In genomic region chrX:161753514-161753913, GRCm38 (mm10) we compare ENCODE assay signal across 34 mouse cellular contexts. TPM values are rescaled to one million over a fixed set of nuclear protein-coding genes. Genes with fewer than 3 reads are reported as not detected.
"Had no signal": no experiment of that assay in that cellular context is flagged by ENCODE, and none has a peak within 500 bp of the region (broad histone marks: within the 10 kb centered on the region; RNA-seq: fewer than 3 reads in every experiment).

No protein-coding gene starts in this region.

- H3K9ac ChIP-seq: heart, embryonic 12.5 days; heart, embryonic 13.5 days; heart, embryonic 15.5 days; hindbrain, embryonic 12.5 days; hindbrain, embryonic 13.5 days; hindbrain, embryonic 14.5 days; hindbrain, embryonic 15.5 days; intestine, embryonic 15.5 days; kidney, embryonic 15.5 days had no signal

- H3K36me3 ChIP-seq: heart, embryonic 12.5 days; heart, embryonic 13.5 days; heart, embryonic 15.5 days; hindbrain, embryonic 10.5 days; hindbrain, embryonic 12.5 days; hindbrain, embryonic 13.5 days; hindbrain, embryonic 15.5 days; intestine, embryonic 15.5 days; kidney, embryonic 15.5 days had no signal

- H3K27me3 ChIP-seq: heart, embryonic 12.5 days; heart, embryonic 15.5 days; intestine, embryonic 15.5 days had no signal

- H3K4me1 ChIP-seq: heart, embryonic 12.5 days; heart, embryonic 13.5 days; heart, embryonic 15.5 days; hindbrain, embryonic 10.5 days; hindbrain, embryonic 12.5 days; hindbrain, embryonic 13.5 days; hindbrain, embryonic 15.5 days; intestine, embryonic 15.5 days; kidney, embryonic 15.5 days had no signal

- H3K4me3 ChIP-seq: heart, embryonic 12.5 days; heart, embryonic 13.5 days; heart, embryonic 15.5 days; hindbrain, embryonic 10.5 days; hindbrain, embryonic 12.5 days; hindbrain, embryonic 13.5 days; hindbrain, embryonic 15.5 days; intestine, embryonic 15.5 days; kidney, embryonic 15.5 days; layer of hippocampus, adult 2 months had no signal

- H3K27ac ChIP-seq: heart, embryonic 13.5 days; heart, embryonic 15.5 days; hindbrain, embryonic 10.5 days; hindbrain, embryonic 12.5 days; hindbrain, embryonic 13.5 days; hindbrain, embryonic 14.5 days; hindbrain, embryonic 15.5 days; hindbrain, postnatal 0 days; intestine, embryonic 15.5 days; kidney, embryonic 15.5 days; kidney, postnatal 0 days; layer of hippocampus, adult 2 months had no signal

- H3K9me3 ChIP-seq: heart, embryonic 12.5 days; heart, embryonic 13.5 days; heart, embryonic 15.5 days; hindbrain, embryonic 10.5 days; hindbrain, embryonic 12.5 days; hindbrain, embryonic 13.5 days; hindbrain, embryonic 15.5 days; intestine, embryonic 15.5 days; kidney, embryonic 15.5 days had no signal

- DNase-seq: heart, postnatal 10 days; heart, postnatal 14 days; heart, postnatal 36 days; heart, postnatal 4 days; kidney, adult 11 months; kidney, adult 18-20 months; kidney, adult 2 months; kidney, adult 8-10 months; kidney, adult 9 months; kidney, postnatal 10 days; kidney, postnatal 14 days; kidney, postnatal 25 days; kidney, postnatal 36 days; kidney, postnatal 4 days; layer of hippocampus, adult 9-11 months; layer of hippocampus, postnatal 36 days had no signal

- H3K4me2 ChIP-seq: heart, embryonic 11.5 days; heart, embryonic 12.5 days; heart, embryonic 13.5 days; heart, embryonic 15.5 days; hindbrain, embryonic 12.5 days; hindbrain, embryonic 13.5 days; hindbrain, embryonic 14.5 days; hindbrain, embryonic 15.5 days; intestine, embryonic 15.5 days; kidney, embryonic 15.5 days had no signal

- ATAC-seq: hindbrain, embryonic 16.5 days; hindbrain, postnatal 0 days; inflammation-experienced regulatory T-cells, adult 6 months; intestine, embryonic 15.5 days; intestine, embryonic 16.5 days; intestine, postnatal 0 days had no signal

RNA-seq across cellular contexts. Expression of gene Rai2, which starts 36.6 kb away (rescaled TPM):
- polyA plus RNA-seq: inflammation-experienced regulatory T-cells, adult 6 months had no signal
